Mouse (Mus musculus): ENCODE results near the gene Ndufaf8. TPM values are rescaled to one million over a fixed set of nuclear protein-coding genes. Genes with fewer than 3 reads are reported as not detected.

Gene Ndufaf8
- 10 to 100 TPM; 44.2 to 44.3 TPM for total RNA-seq (2021)
- long read RNA-seq, experiment 1, transcript Ndufaf8-201 (3 exons, 781 nt): major isoform, 27 of 35 reads
- long read RNA-seq, experiment 1, partial matches to known transcripts: 0 of 35 reads
- long read RNA-seq, experiment 1, other reads (novel, unspliced or antisense): 8 of 35 reads
- long read RNA-seq, experiment 2, transcript Ndufaf8-201 (3 exons, 781 nt): major isoform, 24 of 32 reads
- long read RNA-seq, experiment 2, partial matches to known transcripts: 0 of 32 reads
- long read RNA-seq, experiment 2, other reads (novel, unspliced or antisense): 7 of 32 reads

GRCm38 (mm10) chr11:120098588-120099511 lies at the start of gene Ndufaf8, which contains the start of gene Tepsin:
Gene Ndufaf8 (plus strand): TSS chr11:120098928.
Gene Tepsin (minus strand): TSS chr11:120098731.
- DNase-seq (ENCODE audit: low spot score in 2 of 2): peak; percentile 90 to 94

GRCm38 (mm10) chr11:120049067-120049466 lies 49.7 kb upstream of the Ndufaf8 start:
- DNase-seq (ENCODE audit: low spot score in 2 of 2): no peak

- DNase-seq (ENCODE audit: low spot score in 2 of 2): no peak
Measured at GRCm38 (mm10) chr11:120051124-120051811, 47.5 kb upstream of the Ndufaf8 start.

- DNase-seq (ENCODE audit: low spot score in 2 of 2): no peak
Measured at GRCm38 (mm10) chr11:120052274-120052673, 46.5 kb upstream of the Ndufaf8 start.

- DNase-seq (ENCODE audit: low spot score in 2 of 2): no peak
Measured at GRCm38 (mm10) chr11:120053846-120054245, 44.9 kb upstream of the Ndufaf8 start.

- DNase-seq (ENCODE audit: low spot score in 2 of 2): no peak
Measured at GRCm38 (mm10) chr11:120055953-120056732, 42.6 kb upstream of the Ndufaf8 start.

GRCm38 (mm10) chr11:120060634-120061033 lies 38.1 kb upstream of the Ndufaf8 start:
- DNase-seq (ENCODE audit: low spot score in 2 of 2): no peak

- no peak for DNase-seq (ENCODE audit: low spot score in 2 of 2)
Measured at GRCm38 (mm10) chr11:120063326-120063725, 35.4 kb upstream of the Ndufaf8 start.

GRCm38 (mm10) chr11:120064006-120064667 lies 34.6 kb upstream of the Ndufaf8 start:
- DNase-seq (ENCODE audit: low spot score in 2 of 2): no peak

- no peak for DNase-seq (ENCODE audit: low spot score in 2 of 2)
Measured at GRCm38 (mm10) chr11:120064668-120065040, 34.1 kb upstream of the Ndufaf8 start.

- peak; percentile 50 to 66 for DNase-seq (ENCODE audit: low spot score in 2 of 2)
Measured at GRCm38 (mm10) chr11:120065291-120065690, 33.4 kb upstream of the Ndufaf8 start.

GRCm38 (mm10) chr11:120067834-120068233 lies 30.9 kb upstream of the Ndufaf8 start:
- no peak for DNase-seq (ENCODE audit: low spot score in 2 of 2)

GRCm38 (mm10) chr11:120069261-120069660 lies 29.5 kb upstream of the Ndufaf8 start:
- DNase-seq (ENCODE audit: low spot score in 2 of 2): no peak

- DNase-seq (ENCODE audit: low spot score in 2 of 2): no peak
Measured at GRCm38 (mm10) chr11:120070286-120070930, 28.3 kb upstream of the Ndufaf8 start.

GRCm38 (mm10) chr11:120071065-120071464 lies 27.7 kb upstream of the Ndufaf8 start:
- no peak for DNase-seq (ENCODE audit: low spot score in 2 of 2)

- no peak for DNase-seq (ENCODE audit: low spot score in 2 of 2)
Measured at GRCm38 (mm10) chr11:120071731-120072320, 26.9 kb upstream of the Ndufaf8 start.

- DNase-seq (ENCODE audit: low spot score in 2 of 2): no peak
Measured at GRCm38 (mm10) chr11:120072986-120073647, 25.6 kb upstream of the Ndufaf8 start.

GRCm38 (mm10) chr11:120076191-120076590 lies 22.5 kb upstream of the Ndufaf8 start:
- no peak for DNase-seq (ENCODE audit: low spot score in 2 of 2)

- no peak for DNase-seq (ENCODE audit: low spot score in 2 of 2)
Measured at GRCm38 (mm10) chr11:120080282-120080681, 18.4 kb upstream of the Ndufaf8 start.

Data from gastrocnemius, postnatal 4 days (tissue).